Mouse (Mus musculus): ENCODE results near the gene Tead1. TPM values are rescaled to one million over a fixed set of nuclear protein-coding genes. Genes with fewer than 3 reads are reported as not detected.

Tead1 gene
- total RNA-seq, 2 experiments from 2014 or later: 181 to 186 TPM

DNA sequence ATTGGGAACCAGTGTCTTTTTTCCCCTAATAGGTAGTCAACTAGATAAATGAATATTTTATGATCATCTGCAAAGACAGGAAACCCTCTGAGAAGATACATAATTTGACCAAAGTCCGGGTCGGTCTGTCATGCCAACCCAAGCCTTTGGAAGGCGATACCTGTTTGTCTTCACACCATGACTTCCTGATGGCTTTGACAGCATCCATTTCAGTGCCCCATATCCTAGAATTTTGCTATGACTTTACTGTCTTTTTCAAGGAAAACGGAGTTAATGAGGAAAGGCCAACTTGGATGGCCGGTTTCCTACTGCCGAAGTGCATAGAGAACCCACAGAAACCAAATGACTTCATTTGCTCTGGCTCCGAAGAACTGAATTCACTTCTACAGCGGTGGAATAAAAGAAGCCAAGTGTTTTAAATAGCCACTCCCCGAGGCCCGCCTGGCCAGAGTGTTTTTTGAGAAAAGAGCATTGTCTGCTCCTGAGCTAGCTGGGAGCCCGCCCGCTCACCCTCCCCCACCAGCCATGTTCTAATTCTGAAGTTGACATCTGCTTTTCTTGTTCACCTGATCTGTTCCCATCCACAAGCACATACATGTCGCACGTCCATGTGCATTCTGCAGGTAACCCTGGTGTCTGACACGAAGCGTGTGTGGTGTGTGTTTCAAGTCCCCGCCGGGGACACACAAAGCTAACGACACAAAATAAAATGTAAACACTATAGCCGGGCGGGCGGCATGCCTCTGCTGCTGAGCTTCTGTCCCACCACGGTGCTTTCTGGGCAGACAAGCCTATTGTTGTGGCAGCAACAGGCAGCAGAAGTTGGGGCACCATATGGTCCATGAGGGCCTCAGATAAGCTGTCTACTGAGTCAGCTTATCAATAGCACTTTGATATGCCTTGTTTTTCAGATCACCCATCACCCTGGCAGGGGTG, 5.8 kb downstream of the Tead1 start:
- DNase-seq (ENCODE audit: low spot score): peak; percentile 26
- intact Hi-C loops (cut with DNase I): loop anchor here (5.0 kb wide), 2 partner anchors 77 to 182 kb away; no protein-coding TSS in a partner anchor

DNA sequence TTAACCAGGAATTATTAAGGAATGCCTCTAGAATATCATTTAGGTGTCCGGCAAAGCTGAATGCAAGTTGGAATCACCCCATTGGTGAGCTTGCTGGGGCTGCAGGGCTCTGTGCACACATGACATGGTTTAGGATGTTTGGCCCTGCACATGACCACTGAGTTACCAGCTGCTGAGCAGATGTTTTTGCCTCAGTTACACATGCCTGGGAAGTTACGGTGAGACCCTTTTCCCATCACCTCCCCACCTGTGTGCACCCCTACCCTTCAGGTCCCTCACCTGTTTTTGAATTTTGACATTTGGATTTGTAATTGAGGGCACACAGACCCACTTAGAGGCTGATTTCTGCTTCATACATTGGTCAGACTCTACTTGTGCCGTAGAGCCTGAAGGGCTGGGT, 6.9 kb downstream of the Tead1 start:
- intact Hi-C loops (cut with DNase I): no loop called here
- DNase-seq (ENCODE audit: low spot score): no peak

DNA sequence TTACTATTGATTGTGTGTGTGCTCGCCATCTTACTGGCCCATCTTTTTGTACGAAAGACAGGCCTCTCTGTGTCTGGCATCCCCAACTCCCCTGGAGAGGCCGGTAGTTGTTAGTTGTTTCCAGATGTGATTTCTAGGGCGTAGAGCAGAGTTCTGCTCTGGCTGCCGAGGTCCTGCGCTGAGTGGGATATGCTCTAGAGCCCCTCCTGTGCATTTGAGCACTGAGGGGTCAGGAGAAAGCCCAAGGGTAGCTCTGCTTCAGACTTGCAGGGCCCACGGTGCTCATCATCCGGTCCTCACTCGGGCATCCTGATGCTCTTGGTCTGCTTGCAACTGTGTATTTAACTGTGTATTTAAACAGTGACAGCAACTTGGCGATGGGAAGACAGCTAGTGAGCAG, 7.5 kb downstream of the Tead1 start:
- no peak for DNase-seq (ENCODE audit: low spot score)
- intact Hi-C loops (cut with DNase I): no loop called here

GRCm38 (mm10) chr7:112688425-112689001, 9.4 kb downstream of the Tead1 start:
- intact Hi-C loops (cut with DNase I): no loop called here
- no peak for DNase-seq (ENCODE audit: low spot score)

DNA sequence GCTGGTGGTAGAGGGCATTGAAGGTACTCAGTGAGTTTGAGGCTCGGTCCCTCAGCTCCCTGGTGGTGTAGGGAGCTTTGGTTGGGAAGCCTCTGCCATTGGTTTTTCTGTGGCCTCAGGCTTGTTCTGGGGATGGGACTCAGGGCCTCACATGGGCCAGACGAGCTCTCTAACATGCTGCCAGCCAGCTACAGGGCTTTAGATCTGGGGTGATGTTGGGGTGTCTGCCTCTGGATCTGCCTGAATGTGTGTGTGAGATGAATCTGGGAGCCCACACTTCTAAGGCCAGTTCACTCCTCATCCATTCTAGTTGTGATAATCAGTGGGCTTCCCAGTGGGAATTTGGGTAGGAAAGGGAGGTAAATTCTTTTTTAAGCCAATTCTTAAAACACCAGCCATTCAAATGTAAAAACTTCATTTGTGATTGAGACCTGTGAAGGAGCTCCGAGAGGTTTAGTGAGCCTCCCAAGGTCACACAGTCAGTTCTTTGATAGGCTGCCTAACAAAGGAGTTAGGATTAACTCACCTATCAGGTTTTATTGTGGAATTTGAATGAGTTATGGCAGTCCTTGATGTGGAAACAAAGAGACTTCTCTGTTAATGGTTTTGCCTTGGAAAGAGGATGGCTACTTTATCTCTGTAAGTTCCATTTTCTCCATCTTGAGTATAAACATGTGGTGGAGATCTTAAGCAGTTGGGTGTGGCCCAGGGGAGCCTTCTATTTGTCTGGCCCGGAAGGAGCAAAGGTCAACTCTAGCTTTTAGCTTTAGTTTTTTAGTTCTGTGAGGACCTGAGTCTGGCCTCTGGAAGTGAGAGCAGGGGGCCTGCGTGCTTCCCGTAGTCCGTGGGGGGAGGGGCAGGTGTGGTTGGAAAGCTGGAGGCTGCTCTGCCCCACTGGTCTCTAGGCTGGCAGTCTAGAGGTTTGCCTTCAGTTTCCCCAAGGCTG, 12.0 kb downstream of the Tead1 start:
- no peak for DNase-seq (ENCODE audit: low spot score)
- intact Hi-C loops (cut with DNase I): loop anchor here (5.0 kb wide), 1 partner anchor 41 kb away; no protein-coding TSS in a partner anchor

DNA sequence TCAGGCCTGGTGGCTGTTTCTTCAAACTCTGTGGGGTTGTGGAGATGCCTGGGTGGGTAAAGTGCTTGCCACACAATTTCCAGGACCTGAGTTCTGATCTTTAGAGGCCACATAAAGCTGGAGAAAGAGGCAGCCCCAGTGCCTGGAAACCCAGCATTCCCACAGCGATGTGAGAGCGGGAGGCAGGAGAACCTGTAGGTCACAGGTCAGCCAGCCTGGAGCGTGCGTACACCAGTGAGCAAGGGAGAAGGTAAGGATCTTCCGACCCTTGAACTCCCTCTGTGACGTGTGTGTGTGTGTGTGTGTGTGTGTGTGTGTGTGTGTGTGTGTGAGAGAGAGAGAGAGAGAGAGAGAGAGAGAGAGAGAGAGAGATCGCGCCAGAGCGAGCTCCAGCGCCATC, 14.4 kb downstream of the Tead1 start:
- DNase-seq (ENCODE audit: low spot score): no peak
- intact Hi-C loops (cut with DNase I): loop anchor here (5.0 kb wide), 1 partner anchor 39 kb away; no protein-coding TSS in a partner anchor

DNA sequence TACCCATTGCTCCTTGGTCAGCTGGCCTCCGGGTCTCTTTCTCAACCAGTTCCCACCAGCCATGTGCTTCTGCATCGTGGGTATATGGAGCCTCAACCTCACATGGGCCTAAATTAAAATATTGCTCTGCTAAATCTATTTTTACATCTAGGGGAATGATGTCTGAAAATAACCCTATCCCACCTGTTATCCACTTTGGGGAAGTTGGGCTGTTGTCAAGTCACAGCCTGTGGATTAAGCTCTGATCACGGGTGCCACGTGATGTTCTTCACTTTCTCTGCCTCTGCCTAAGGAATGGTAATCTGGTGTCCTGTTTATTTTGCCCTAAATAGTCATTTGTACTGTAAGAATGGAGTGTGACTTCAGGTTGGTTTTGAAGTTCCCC, 17.7 kb downstream of the Tead1 start:
- intact Hi-C loops (cut with DNase I): loop anchor here (2.0 kb wide), 1 partner anchor 18 kb away; the partner anchor contains the start of gene Tead1
- DNase-seq (ENCODE audit: low spot score): no peak

DNA sequence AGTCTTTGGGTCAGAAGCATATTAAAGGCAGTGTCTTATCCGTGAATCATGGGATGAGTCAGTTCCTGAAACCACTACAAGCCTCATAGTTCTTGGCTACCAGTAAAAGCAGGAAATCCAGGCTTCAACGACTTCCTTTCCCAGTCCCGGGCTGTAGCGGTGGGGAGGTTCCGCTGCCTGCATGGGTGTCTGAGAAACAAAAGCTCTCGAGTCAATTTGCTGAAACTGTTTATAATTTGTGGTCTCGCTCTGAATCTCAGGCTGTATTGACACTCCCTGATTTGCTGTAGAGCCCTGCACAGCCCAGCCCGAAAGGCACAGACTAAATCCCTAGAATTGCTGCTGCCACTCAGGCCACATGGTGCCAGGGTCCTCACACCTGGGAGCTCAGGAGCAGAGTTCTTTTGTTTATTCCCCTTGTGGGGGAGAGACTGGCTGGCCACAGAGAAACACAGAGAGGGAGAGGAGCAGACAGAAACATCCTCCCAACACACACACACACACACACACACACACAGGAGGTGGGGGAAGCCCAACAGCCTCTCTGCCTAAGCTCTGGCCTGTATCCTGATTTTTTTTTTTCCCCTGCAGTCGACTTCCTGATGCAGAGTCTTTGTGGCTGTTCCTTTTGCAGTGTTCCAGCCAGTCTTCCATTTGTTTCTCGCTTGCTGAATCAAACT, 18.2 kb downstream of the Tead1 start:
- intact Hi-C loops (cut with DNase I): loop anchor here (2.0 kb wide), 1 partner anchor 19 kb away; the partner anchor contains the start of gene Tead1
- peak; percentile 57 for DNase-seq (ENCODE audit: low spot score)

DNA sequence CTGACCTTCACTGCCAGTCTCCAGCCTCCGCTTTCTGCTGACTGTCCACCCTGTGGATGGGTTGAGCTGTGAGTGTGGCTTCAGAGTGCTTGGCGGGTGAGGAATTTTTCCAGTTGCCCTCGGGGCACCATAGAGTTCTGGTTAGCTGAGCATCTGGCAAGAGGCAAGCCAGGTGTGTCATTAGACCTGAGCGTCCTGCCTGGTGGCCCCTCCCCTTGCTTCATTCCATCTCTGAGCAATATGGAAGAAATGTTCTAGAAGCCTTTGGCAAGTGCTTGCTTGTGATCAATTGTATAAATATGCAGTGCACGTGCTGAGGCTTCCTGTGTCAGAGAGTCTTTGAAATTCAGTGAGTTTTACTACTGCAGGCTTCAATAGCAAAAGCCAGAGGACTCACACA, 21.0 kb downstream of the Tead1 start:
- intact Hi-C loops (cut with DNase I): no loop called here
- no peak for DNase-seq (ENCODE audit: low spot score)

DNA sequence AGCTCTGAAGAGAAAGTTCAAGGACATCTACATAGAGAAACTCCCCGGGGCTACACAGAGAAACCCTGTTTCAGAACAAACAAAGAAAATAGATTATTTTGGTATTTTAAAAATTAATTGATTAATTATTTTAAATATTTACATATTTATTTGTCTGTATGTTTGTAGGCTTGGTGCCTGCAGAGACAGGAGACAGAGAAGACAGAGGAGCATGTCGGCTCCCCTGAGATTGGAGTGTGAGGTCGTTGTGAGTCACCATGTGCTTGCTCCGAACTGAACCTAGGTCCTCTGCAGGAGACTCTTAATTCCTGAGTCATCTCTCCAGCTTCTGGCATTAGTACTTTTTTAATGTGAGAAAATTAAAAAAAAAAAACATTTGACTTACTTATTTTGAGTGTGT, 24.2 kb downstream of the Tead1 start:
- no peak for DNase-seq (ENCODE audit: low spot score)
- intact Hi-C loops (cut with DNase I): no loop called here

- DNase-seq (ENCODE audit: low spot score): no peak
- intact Hi-C loops (cut with DNase I): no loop called here
Measured at GRCm38 (mm10) chr7:112705870-112706269, 26.8 kb downstream of the Tead1 start.

- no peak for DNase-seq (ENCODE audit: low spot score)
- intact Hi-C loops (cut with DNase I): no loop called here
Measured at GRCm38 (mm10) chr7:112706756-112707155, 27.6 kb downstream of the Tead1 start.

DNA sequence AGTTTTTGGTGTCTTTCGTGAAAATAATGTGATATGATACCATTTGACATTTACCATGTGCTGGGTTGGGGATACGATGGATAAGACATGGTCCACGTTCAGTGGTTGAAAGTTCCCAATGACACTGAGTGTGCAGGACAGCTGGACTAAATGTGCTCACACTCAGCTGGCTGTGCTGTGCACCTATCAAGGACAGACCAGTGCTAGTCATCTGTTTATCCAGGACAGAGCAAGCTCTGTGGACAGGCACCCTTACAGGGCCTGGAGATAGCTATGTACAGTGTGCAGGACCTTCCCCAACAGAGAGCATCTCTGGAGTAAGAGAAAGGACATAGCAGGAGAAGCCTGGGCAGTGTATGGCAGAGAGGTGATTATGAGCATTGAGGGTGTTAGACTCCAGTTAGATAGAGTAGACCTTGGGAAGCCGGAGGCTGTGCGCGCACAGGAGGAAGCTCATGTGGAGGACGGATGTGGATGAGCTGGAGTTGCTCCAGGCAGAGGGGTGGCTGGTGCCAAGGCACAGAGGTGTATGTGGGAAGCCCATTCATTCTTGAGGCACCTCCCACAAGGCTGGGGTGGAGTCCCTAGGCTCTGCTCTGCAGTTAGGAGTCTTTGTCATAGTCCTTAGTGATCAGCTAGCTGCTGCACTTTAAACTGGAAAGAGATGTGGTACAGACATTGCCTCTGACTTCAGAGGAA, 31.4 kb downstream of the Tead1 start:
- intact Hi-C loops (cut with DNase I): loop anchor here (5.0 kb wide), 1 partner anchor 308 kb away; no protein-coding TSS in a partner anchor
- no peak for DNase-seq (ENCODE audit: low spot score)

GRCm38 (mm10) chr7:112711977-112712376, 32.9 kb downstream of the Tead1 start:
- DNase-seq (ENCODE audit: low spot score): no peak
- intact Hi-C loops (cut with DNase I): loop anchor here (5.0 kb wide), 1 partner anchor 310 kb away; no protein-coding TSS in a partner anchor

DNA sequence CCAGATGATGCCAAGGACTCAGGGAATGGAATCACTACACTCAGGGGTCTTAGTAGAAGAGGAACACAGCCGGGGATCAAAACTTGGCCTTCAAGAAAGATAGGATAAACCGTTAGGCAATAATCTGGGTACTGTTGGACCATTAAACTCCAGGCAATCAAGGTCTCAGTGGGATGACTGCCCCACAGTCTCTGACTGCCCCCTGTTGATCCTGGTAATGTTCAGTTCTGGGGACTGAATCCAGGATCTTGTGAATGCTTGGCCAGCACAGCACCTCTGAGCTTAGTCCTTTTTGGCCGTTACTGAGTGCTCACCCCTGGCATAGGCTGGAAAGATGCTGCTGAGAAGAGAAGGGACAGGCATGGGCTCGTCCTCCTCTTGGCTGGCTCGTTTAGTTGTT, 34.4 kb downstream of the Tead1 start:
- intact Hi-C loops (cut with DNase I): loop anchor here (5.0 kb wide), 1 partner anchor 311 kb away; no protein-coding TSS in a partner anchor
- no peak for DNase-seq (ENCODE audit: low spot score)

DNA sequence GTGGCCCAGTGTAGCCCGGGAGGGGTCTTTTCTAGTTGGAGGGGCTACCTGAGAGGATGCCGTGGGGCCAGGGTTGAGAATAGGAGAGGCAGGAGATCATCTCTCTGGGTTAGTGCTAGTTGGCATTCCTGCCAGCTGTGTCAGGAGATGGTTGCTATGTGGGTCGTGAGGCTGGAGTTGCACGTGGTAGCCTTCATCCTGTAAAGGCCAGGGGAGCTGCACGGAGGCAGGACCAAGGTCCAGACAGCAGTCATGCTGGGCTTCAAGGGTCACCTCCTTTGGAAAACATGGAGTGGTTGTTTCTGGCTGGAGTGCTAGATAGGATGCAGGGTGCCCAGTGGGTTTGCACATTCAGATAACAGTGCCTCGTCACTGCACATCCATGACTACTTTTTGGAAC, 35.7 kb downstream of the Tead1 start:
- no peak for DNase-seq (ENCODE audit: low spot score)
- intact Hi-C loops (cut with DNase I): loop anchor here (5.0 kb wide), 1 partner anchor 312 kb away; no protein-coding TSS in a partner anchor

GRCm38 (mm10) chr7:112716701-112717100, 37.6 kb downstream of the Tead1 start:
- intact Hi-C loops (cut with DNase I): no loop called here
- DNase-seq (ENCODE audit: low spot score): no peak

GRCm38 (mm10) chr7:112717676-112718075, 38.6 kb downstream of the Tead1 start:
- DNase-seq (ENCODE audit: low spot score): no peak

More at GRCm38 (mm10) chr7:112717676-112718075, 38.6 kb downstream of the Tead1 start:
- intact Hi-C loops (cut with DNase I): no loop called here
